Mouse (Mus musculus) megakaryocyte, embryonic 14.5 days (primary cell): ENCODE data around the gene Stk39.

Experiments used
- FLI1 ChIP-seq: IDR thresholded peaks from 2 replicates; pipeline ENCODE4 v1.6.1; 2012; ENCODE audit warnings: low read length, inconsistent platforms, mixed read lengths
- GATA1 ChIP-seq: IDR thresholded peaks from 3 replicates; pipeline ENCODE4 v1.6.1; 2012; ENCODE audit warnings: mixed read lengths, low read length, inconsistent platforms, borderline replicate concordance

GRCm38 (mm10) chr2:68249855-68250424 is 222.1 kb downstream of the Stk39 start:
- TF ChIP-seq GATA1 (no peak), FLI1 (no peak)
